Mouse (Mus musculus) E14TG2a.4 (cell line): ENCODE measurements at regions not wholly inside any gene's neighbourhood (a gene's known extent, or its start where the extent isn't known, plus 50 kb on each side); places are given as distances from the start of the nearest gene placed in this dataset.

Source experiments
- CTCF ChIP-seq: conservative IDR thresholded peaks from 2 replicates; pipeline ENCODE4 v1.5.1; 2014; ENCODE audit warnings: low read length
- POU5F1 ChIP-seq: IDR thresholded peaks from 2 replicates; pipeline ENCODE4 v1.6.1; 2014; ENCODE audit warnings: low read length, borderline replicate concordance

DNA sequence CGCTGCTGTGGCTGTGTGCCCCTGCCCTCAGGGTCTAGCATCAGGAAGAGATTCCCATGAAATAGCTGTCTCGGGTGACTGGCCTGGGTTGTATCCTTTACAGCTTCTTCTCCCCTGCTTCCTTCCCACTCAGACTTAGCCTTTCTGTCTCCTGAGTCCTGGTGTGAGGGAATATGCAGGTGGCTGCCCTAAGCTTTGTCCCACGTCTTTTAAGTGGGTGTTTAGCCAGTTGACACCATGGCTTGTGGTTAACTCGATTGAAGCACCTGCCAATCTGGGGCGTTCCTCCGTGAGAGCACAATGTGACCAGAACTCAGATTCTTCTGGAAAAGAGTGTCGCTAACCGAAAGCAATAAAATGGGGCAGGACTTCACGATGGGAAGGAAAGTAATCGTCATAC lies 369.4 kb upstream of the 3110018I06Rik start:
- TF ChIP-seq CTCF (no peak), POU5F1 (no peak)
